Mouse (Mus musculus): ENCODE results near the gene Slc39a13. TPM values are rescaled to one million over a fixed set of nuclear protein-coding genes. Genes with fewer than 3 reads are reported as not detected.

The Slc39a13 gene
- polyA plus RNA-seq, 1 experiment from 2014 or later: 44.6 TPM

- Histone ChIP-seq H3K9me3 (ENCODE audit: low read length) (no peaks in the 10 kb centered on the region), H3K27me3 (ENCODE audit: insufficient read depth, low read length) (no peaks in the 10 kb centered on the region), H3K27ac (ENCODE audit: low read length) (no peak overlapping the region), H3K4me3 (ENCODE audit: low read length) (no peak overlapping the region), H3K4me2 (replicated peaks; ENCODE audit: low read depth, low read length) (no peak overlapping the region), H3K9ac (replicated peaks; ENCODE audit: low read length) (0 out of 2 replicates have a peak overlapping the region, but pooled peaks have one; percentile 2), H3K36me3 (ENCODE audit: insufficient read depth, low read length) (no peaks in the 10 kb centered on the region), H3K4me1 (ENCODE audit: insufficient read depth, low read length) (peaks cover 4% of the 10 kb centered on the region; the same call in 1 of the 2 replicates)
- 56% methylated on average over 11 of the region's 11 CpGs for WGBS
- ATAC-seq (ENCODE audit: low FRiP score, low TSS enrichment): peak; percentile 22
These were observed 12.6 kb upstream of the Slc39a13 start for GRCm38 (mm10) chr2:91082844-91083243.

GRCm38 (mm10) chr2:91081775-91082695 is 11.8 kb upstream of the Slc39a13 start, which contains the start of gene Spi1:
TSS of gene Spi1 (plus strand) at chr2:91082390.
- Histone ChIP-seq H3K27ac (ENCODE audit: low read length) (no peak within 1 kb of the TSS), H3K4me3 (ENCODE audit: low read length) (no peak within 1 kb of the TSS), H3K9ac (replicated peaks; ENCODE audit: low read length) (0 out of 2 replicates have a peak within 1 kb of the TSS, but pooled peaks have one; percentile 2), H3K4me1 (ENCODE audit: insufficient read depth, low read length) (peaks cover 4% of the 10 kb centered on the region; the same call in 1 of the 2 replicates), H3K9me3 (ENCODE audit: low read length) (no peaks in the 10 kb centered on the region), H3K27me3 (ENCODE audit: insufficient read depth, low read length) (no peaks in the 10 kb centered on the region), H3K36me3 (ENCODE audit: insufficient read depth, low read length) (no peaks in the 10 kb centered on the region), H3K4me2 (replicated peaks; ENCODE audit: low read depth, low read length) (no peak within 1 kb of the TSS)
- ATAC-seq (ENCODE audit: low FRiP score, low TSS enrichment): no peak
- WGBS: 66% methylated on average over 13 of the region's 13 CpGs

- H3K4me2 ChIP-seq (replicated peaks; ENCODE audit: low read depth, low read length): no peak overlapping the region
- no peaks in the 10 kb centered on the region for H3K9me3 ChIP-seq (ENCODE audit: low read length)
- no peak overlapping the region for H3K27ac ChIP-seq (ENCODE audit: low read length)
- WGBS: 82% methylated on average over 8 of the region's 8 CpGs
- ATAC-seq (ENCODE audit: low FRiP score, low TSS enrichment): no peak
- H3K36me3 ChIP-seq (ENCODE audit: insufficient read depth, low read length): no peaks in the 10 kb centered on the region
- no peaks in the 10 kb centered on the region for H3K27me3 ChIP-seq (ENCODE audit: insufficient read depth, low read length)
- H3K4me1 ChIP-seq (ENCODE audit: insufficient read depth, low read length): peaks cover 4% of the 10 kb centered on the region; the same call in 1 of the 2 replicates
- H3K4me3 ChIP-seq (ENCODE audit: low read length): no peak overlapping the region
- no peak overlapping the region for H3K9ac ChIP-seq (replicated peaks; ENCODE audit: low read length)
These were observed 10.7 kb upstream of the Slc39a13 start for GRCm38 (mm10) chr2:91080784-91081513.

GRCm38 (mm10) chr2:91079026-91079384 is 8.8 kb upstream of the Slc39a13 start:
- Histone ChIP-seq H3K4me2 (replicated peaks; ENCODE audit: low read depth, low read length) (peak overlapping the region; percentile 86), H3K4me1 (ENCODE audit: insufficient read depth, low read length) (peaks cover 4% of the 10 kb centered on the region; the same call in 1 of the 2 replicates), H3K9me3 (ENCODE audit: low read length) (no peaks in the 10 kb centered on the region), H3K27ac (ENCODE audit: low read length) (no peak overlapping the region), H3K36me3 (ENCODE audit: insufficient read depth, low read length) (no peaks in the 10 kb centered on the region), H3K9ac (replicated peaks; ENCODE audit: low read length) (peak overlapping the region; percentile 71), H3K27me3 (ENCODE audit: insufficient read depth, low read length) (no peaks in the 10 kb centered on the region), H3K4me3 (ENCODE audit: low read length) (peak overlapping the region; percentile 55)
- no peak for ATAC-seq (ENCODE audit: low FRiP score, low TSS enrichment)
- 21% methylated on average over 5 of the region's 5 CpGs for WGBS

GRCm38 (mm10) chr2:91078314-91079025 is 8.3 kb upstream of the Slc39a13 start:
- Histone ChIP-seq H3K9ac (replicated peaks; ENCODE audit: low read length) (peak overlapping the region; percentile 71), H3K27me3 (ENCODE audit: insufficient read depth, low read length) (no peaks in the 10 kb centered on the region), H3K9me3 (ENCODE audit: low read length) (no peaks in the 10 kb centered on the region), H3K4me1 (ENCODE audit: insufficient read depth, low read length) (peaks cover 4% of the 10 kb centered on the region; the same call in 1 of the 2 replicates), H3K36me3 (ENCODE audit: insufficient read depth, low read length) (no peaks in the 10 kb centered on the region), H3K27ac (ENCODE audit: low read length) (no peak overlapping the region), H3K4me2 (replicated peaks; ENCODE audit: low read depth, low read length) (peak overlapping the region; percentile 86), H3K4me3 (ENCODE audit: low read length) (peak overlapping the region; percentile 55)
- under 1% methylated on average over 34 of the region's 36 CpGs for WGBS
- peak; percentile 90 for ATAC-seq (ENCODE audit: low FRiP score, low TSS enrichment)

GRCm38 (mm10) chr2:91077957-91078313 is 7.7 kb upstream of the Slc39a13 start:
- Histone ChIP-seq H3K4me1 (ENCODE audit: insufficient read depth, low read length) (peaks cover 4% of the 10 kb centered on the region; the same call in 1 of the 2 replicates), H3K36me3 (ENCODE audit: insufficient read depth, low read length) (no peaks in the 10 kb centered on the region), H3K27me3 (ENCODE audit: insufficient read depth, low read length) (no peaks in the 10 kb centered on the region), H3K27ac (ENCODE audit: low read length) (no peak overlapping the region), H3K9me3 (ENCODE audit: low read length) (no peaks in the 10 kb centered on the region), H3K4me2 (replicated peaks; ENCODE audit: low read depth, low read length) (peak overlapping the region; percentile 86), H3K9ac (replicated peaks; ENCODE audit: low read length) (peak overlapping the region; percentile 71; the same call in 1 of the 2 replicates), H3K4me3 (ENCODE audit: low read length) (peak overlapping the region; percentile 55)
- WGBS: 17% methylated on average over 12 of the region's 12 CpGs
- ATAC-seq (ENCODE audit: low FRiP score, low TSS enrichment): no peak

- no peak overlapping the region for H3K9ac ChIP-seq (replicated peaks; ENCODE audit: low read length)
- no peak for ATAC-seq (ENCODE audit: low FRiP score, low TSS enrichment)
- 14% methylated on average over 1 of the region's 1 CpGs for WGBS
- 0 out of 2 replicates have a peak, but pooled peaks cover 1% of the 10 kb centered on the region for H3K36me3 ChIP-seq (ENCODE audit: insufficient read depth, low read length)
- H3K27me3 ChIP-seq (ENCODE audit: insufficient read depth, low read length): no peaks in the 10 kb centered on the region
- no peak overlapping the region for H3K27ac ChIP-seq (ENCODE audit: low read length)
- H3K4me3 ChIP-seq (ENCODE audit: low read length): no peak overlapping the region
- peaks cover 20% of the 10 kb centered on the region for H3K4me1 ChIP-seq (ENCODE audit: insufficient read depth, low read length)
- H3K9me3 ChIP-seq (ENCODE audit: low read length): no peaks in the 10 kb centered on the region
- H3K4me2 ChIP-seq (replicated peaks; ENCODE audit: low read depth, low read length): no peak overlapping the region
These were observed 1.9 kb upstream of the Slc39a13 start for GRCm38 (mm10) chr2:91072092-91072491.

GRCm38 (mm10) chr2:91071059-91071458 is 842 bp upstream of the Slc39a13 start:
- Histone ChIP-seq H3K4me2 (replicated peaks; ENCODE audit: low read depth, low read length) (peak overlapping the region; percentile 92), H3K9ac (replicated peaks; ENCODE audit: low read length) (peak overlapping the region; percentile 81), H3K9me3 (ENCODE audit: low read length) (no peaks in the 10 kb centered on the region), H3K36me3 (ENCODE audit: insufficient read depth, low read length) (0 out of 2 replicates have a peak, but pooled peaks cover 11% of the 10 kb centered on the region), H3K27ac (ENCODE audit: low read length) (peak overlapping the region; percentile 78), H3K4me1 (ENCODE audit: insufficient read depth, low read length) (peaks cover 20% of the 10 kb centered on the region), H3K27me3 (ENCODE audit: insufficient read depth, low read length) (no peaks in the 10 kb centered on the region), H3K4me3 (ENCODE audit: low read length) (peak overlapping the region; percentile 74)
- ATAC-seq (ENCODE audit: low FRiP score, low TSS enrichment): no peak
- WGBS: 87% methylated on average over 10 of the region's 10 CpGs

GRCm38 (mm10) chr2:91069306-91070000 is 764 bp downstream of the Slc39a13 start:
- WGBS: 5% methylated on average over 14 of the region's 14 CpGs
- Histone ChIP-seq H3K36me3 (ENCODE audit: insufficient read depth, low read length) (0 out of 2 replicates have a peak, but pooled peaks cover 17% of the 10 kb centered on the region), H3K4me2 (replicated peaks; ENCODE audit: low read depth, low read length) (peak overlapping the region; percentile 92), H3K4me3 (ENCODE audit: low read length) (peak overlapping the region; percentile 74), H3K27me3 (ENCODE audit: insufficient read depth, low read length) (no peaks in the 10 kb centered on the region), H3K9me3 (ENCODE audit: low read length) (no peaks in the 10 kb centered on the region), H3K4me1 (ENCODE audit: insufficient read depth, low read length) (peaks cover 20% of the 10 kb centered on the region), H3K9ac (replicated peaks; ENCODE audit: low read length) (peak overlapping the region; percentile 81), H3K27ac (ENCODE audit: low read length) (peak overlapping the region; percentile 78)
- ATAC-seq (ENCODE audit: low FRiP score, low TSS enrichment): peak; percentile 4

All from kidney, embryonic 16.5 days (tissue).